Mouse (Mus musculus) C2C12 (cell line): Measurements from ENCODE around the gene Daglb. TPM values are rescaled to one million over a fixed set of nuclear protein-coding genes. Genes with fewer than 3 reads are reported as not detected.

Experiments used
- H3K27me3 ChIP-seq: one replicate; pipeline ENCODE4 v1.6.1; 2011; ENCODE audit not compliant: control insufficient read depth, insufficient read depth, insufficient read length
- H3K36me3 ChIP-seq: one replicate; pipeline ENCODE4 v1.6.1; 2011; ENCODE audit not compliant: control insufficient read depth, insufficient read depth
- H3K4me3 ChIP-seq: one replicate; pipeline ENCODE4 v1.5.1; 2011; ENCODE audit warnings: mild to moderate bottlenecking, control low read depth; ENCODE audit not compliant: poor library complexity, insufficient read depth, severe bottlenecking
- H3K79me2 ChIP-seq: one replicate; pipeline ENCODE4 v1.6.1; 2011; ENCODE audit not compliant: control insufficient read depth, insufficient read depth
- H3K79me3 ChIP-seq: one replicate; pipeline ENCODE4 v1.6.1; 2011; ENCODE audit warnings: low read depth, control low read depth
- H3ac ChIP-seq: one replicate; pipeline ENCODE3; 2011; ENCODE audit warnings: low read depth; ENCODE audit not compliant: control insufficient read depth, insufficient read length
- CEBPB ChIP-seq: IDR thresholded peaks from one replicate; pipeline ENCODE4 v1.6.1; 2011; ENCODE audit warnings: low read depth, mild to moderate bottlenecking, control low read depth, moderate library complexity
- CTCF ChIP-seq: IDR thresholded peaks from one replicate; pipeline ENCODE4 v1.5.1; 2011; ENCODE audit not compliant: control insufficient read depth, insufficient read depth, insufficient read length
- FOSL1 ChIP-seq: IDR thresholded peaks from one replicate; pipeline ENCODE4 v1.8.0; 2011; ENCODE audit warnings: mild to moderate bottlenecking, low read length; ENCODE audit not compliant: poor library complexity, insufficient read depth, severe bottlenecking
- MAX ChIP-seq: IDR thresholded peaks from one replicate; pipeline ENCODE4 v1.6.1; 2011; ENCODE audit warnings: mild to moderate bottlenecking, control low read depth
- MYOD1 ChIP-seq: IDR thresholded peaks from one replicate; pipeline ENCODE4 v1.6.1; 2011; ENCODE audit warnings: low read depth; ENCODE audit not compliant: control insufficient read depth, insufficient read length
- MYOG ChIP-seq: IDR thresholded peaks from one replicate; pipeline ENCODE4 v1.6.1; 2011; ENCODE audit not compliant: control insufficient read depth, insufficient read length; ENCODE audit errors: extremely low read depth
- USF1 ChIP-seq: IDR thresholded peaks from one replicate; pipeline ENCODE4 v1.6.1; 2011; ENCODE audit warnings: low read depth, mild to moderate bottlenecking, control low read depth, moderate library complexity
- polyA plus RNA-seq: library from polyadenylated mRNA; unstranded; fragments of >200 nt; fragmentation: generic; extraction: Trizol; gene quantifications from one replicate; pipeline ENCODE4 v1.2.1, GENCODE M21; 2012; ENCODE audit warnings: missing spikeins

The Daglb gene
- polyA plus RNA-seq, 1 experiment, result 3.7 TPM

- H3K27me3 ChIP-seq, result no peaks in the 10 kb centered on the region
- no peak overlapping the region for H3ac ChIP-seq
- H3K4me3 ChIP-seq, result no peak overlapping the region
- H3K36me3 ChIP-seq, result peaks cover 65% of the 10 kb centered on the region
- peaks cover 19% of the 10 kb centered on the region for H3K79me3 ChIP-seq
- TF ChIP-seq CEBPB, result no peak
- no peak for TF ChIP-seq MYOG
- no peak for TF ChIP-seq MYOD1
- no peak for TF ChIP-seq CTCF
- no peak for TF ChIP-seq MAX
- H3K79me2 ChIP-seq, result peaks cover 37% of the 10 kb centered on the region
Observed at GRCm38 (mm10) chr5:143505545-143505944, 41.2 kb downstream of the Daglb start.

GRCm38 (mm10) chr5:143509294-143509693 lies 44.9 kb downstream of the Daglb start:
- no peak overlapping the region for H3ac ChIP-seq
- TF ChIP-seq FOSL1 (no peak), MYOG (no peak), MAX (no peak), CTCF (no peak), CEBPB (no peak), MYOD1 (no peak), USF1 (no peak)
- H3K79me3 ChIP-seq, result peaks cover 56% of the 10 kb centered on the region
- H3K27me3 ChIP-seq, result no peaks in the 10 kb centered on the region
- peaks cover 84% of the 10 kb centered on the region for H3K36me3 ChIP-seq
- no peak overlapping the region for H3K4me3 ChIP-seq
- peaks cover 75% of the 10 kb centered on the region for H3K79me2 ChIP-seq

GRCm38 (mm10) chr5:143509737-143510136 lies 45.4 kb downstream of the Daglb start:
- peaks cover 85% of the 10 kb centered on the region for H3K36me3 ChIP-seq
- TF ChIP-seq CEBPB (no peak), CTCF (no peak), MYOD1 (no peak)
- H3ac ChIP-seq, result no peak overlapping the region
- H3K4me3 ChIP-seq, result no peak overlapping the region
- H3K79me3 ChIP-seq, result peaks cover 59% of the 10 kb centered on the region
- H3K27me3 ChIP-seq, result no peaks in the 10 kb centered on the region
- H3K79me2 ChIP-seq, result peaks cover 79% of the 10 kb centered on the region

GRCm38 (mm10) chr5:143511577-143511976 lies 47.2 kb downstream of the Daglb start:
- TF ChIP-seq MYOD1 (no peak), CTCF (no peak), MYOG (no peak), CEBPB (no peak), MAX (no peak), FOSL1 (no peak), USF1 (no peak)
- no peaks in the 10 kb centered on the region for H3K27me3 ChIP-seq
- peaks cover 91% of the 10 kb centered on the region for H3K36me3 ChIP-seq

GRCm38 (mm10) chr5:143512305-143512704 lies 47.9 kb downstream of the Daglb start:
- Histone ChIP-seq H3K4me3 (no peak overlapping the region), H3K79me3 (peaks cover 82% of the 10 kb centered on the region), H3K27me3 (no peaks in the 10 kb centered on the region), H3K79me2 (peaks cover 100% of the 10 kb centered on the region), H3ac (no peak overlapping the region), H3K36me3 (peaks cover 92% of the 10 kb centered on the region)
- TF ChIP-seq FOSL1 (no peak), CTCF (no peak), CEBPB (no peak), MAX (no peak), USF1 (no peak), MYOG (no peak), MYOD1 (no peak)

More at GRCm38 (mm10) chr5:143511577-143511976, 47.2 kb downstream of the Daglb start:
- Histone ChIP-seq H3K4me3 (no peak overlapping the region), H3ac (no peak overlapping the region), H3K79me2 (peaks cover 98% of the 10 kb centered on the region), H3K79me3 (peaks cover 75% of the 10 kb centered on the region)

GRCm38 (mm10) chr5:143514878-143515277 lies 50.5 kb downstream of the Daglb start:
- no peak overlapping the region for H3ac ChIP-seq
- no peak for TF ChIP-seq CTCF

More at GRCm38 (mm10) chr5:143514878-143515277, 50.5 kb downstream of the Daglb start:
- Histone ChIP-seq H3K79me2 (peaks cover 100% of the 10 kb centered on the region), H3K36me3 (peaks cover 68% of the 10 kb centered on the region), H3K27me3 (no peaks in the 10 kb centered on the region), H3K4me3 (no peak overlapping the region), H3K79me3 (peaks cover 95% of the 10 kb centered on the region)
